Mouse (Mus musculus) erythroblast, embryonic 14.5 days (primary cell): ENCODE data around the gene Rassf8.

ENCODE experiments used
- GATA1 ChIP-seq: IDR thresholded peaks from 2 replicates; pipeline ENCODE4 v1.6.1; 2012; ENCODE audit warnings: low read length, inconsistent platforms, mixed read lengths
- TAL1 ChIP-seq: IDR thresholded peaks from 3 replicates; pipeline ENCODE4 v1.6.1; 2012; ENCODE audit warnings: low read length, inconsistent platforms, mixed read lengths

DNA sequence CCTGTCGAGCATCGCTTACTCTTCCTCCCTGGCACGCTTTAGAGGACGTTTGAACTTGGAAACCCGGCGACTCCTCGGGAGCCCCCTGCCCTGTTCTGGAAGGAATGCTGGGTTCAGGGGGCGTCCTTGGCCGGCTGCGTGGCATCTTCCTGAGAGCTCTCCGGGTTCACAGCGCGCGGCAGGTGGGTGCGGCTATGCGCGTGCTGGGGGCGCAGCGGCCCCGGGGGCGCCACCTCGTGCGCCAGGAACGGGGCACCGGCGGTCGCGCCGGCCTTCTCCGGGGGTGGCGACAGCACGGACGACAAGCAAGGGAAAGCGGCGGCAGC is 116.2 kb downstream of the Rassf8 start:
- TF ChIP-seq TAL1 (no peak), GATA1 (no peak)
